Mouse (Mus musculus) frontal cortex, adult (tissue): ENCODE results near the gene Iqsec2.

Source experiments
- ATAC-seq: cut with Nextera tagmentation; 2 replicates; pipeline ENCODE4 v1.9.2; 2017; ENCODE audit warnings: mild to moderate bottlenecking, moderate library complexity, mixed read lengths; ENCODE audit not compliant: low TSS enrichment

Iqsec2 gene

DNA sequence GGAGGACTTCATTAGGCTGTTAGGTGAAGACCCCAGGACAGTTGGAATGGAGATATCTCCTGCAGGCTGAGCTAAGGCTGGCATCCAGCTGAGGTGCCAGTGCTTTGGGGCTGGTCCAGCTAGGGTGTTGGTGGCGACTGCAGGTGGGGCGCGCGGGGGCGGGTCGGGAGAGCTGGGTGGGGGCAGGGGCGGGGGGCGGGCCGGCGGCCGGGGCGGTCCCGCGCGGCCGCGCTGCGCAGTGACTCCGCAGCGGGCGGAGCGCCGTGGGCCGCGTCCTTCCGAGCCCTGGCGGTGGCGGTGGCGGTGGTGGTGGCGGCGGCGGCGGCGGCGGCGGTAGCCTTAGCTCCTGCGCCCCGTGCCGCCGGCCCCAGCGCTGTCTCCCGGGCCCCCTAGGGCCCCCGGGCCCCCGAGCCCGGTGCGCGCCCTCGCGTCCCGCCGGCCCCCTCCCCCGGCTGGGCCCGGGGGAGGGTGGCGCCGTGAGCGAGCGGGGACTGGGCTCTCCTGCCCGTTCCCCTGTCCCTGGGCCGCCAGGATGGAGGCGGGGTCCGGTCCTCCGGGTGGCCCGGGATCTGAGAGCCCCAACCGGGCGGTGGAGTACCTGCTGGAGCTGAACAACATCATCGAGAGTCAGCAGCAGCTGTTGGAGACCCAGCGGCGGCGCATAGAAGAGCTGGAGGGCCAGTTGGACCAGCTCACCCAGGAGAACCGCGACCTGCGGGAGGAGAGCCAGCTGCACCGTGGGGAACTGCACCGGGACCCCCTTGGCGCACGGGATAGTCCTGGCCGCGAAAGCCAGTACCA lies at the start of gene Iqsec2:
Gene Iqsec2 (plus strand): TSS at position 328 of the 801 bp plus-strand sequence.
- 0 out of 2 replicates have a peak, but pooled peaks have one; percentile 17 for ATAC-seq

DNA sequence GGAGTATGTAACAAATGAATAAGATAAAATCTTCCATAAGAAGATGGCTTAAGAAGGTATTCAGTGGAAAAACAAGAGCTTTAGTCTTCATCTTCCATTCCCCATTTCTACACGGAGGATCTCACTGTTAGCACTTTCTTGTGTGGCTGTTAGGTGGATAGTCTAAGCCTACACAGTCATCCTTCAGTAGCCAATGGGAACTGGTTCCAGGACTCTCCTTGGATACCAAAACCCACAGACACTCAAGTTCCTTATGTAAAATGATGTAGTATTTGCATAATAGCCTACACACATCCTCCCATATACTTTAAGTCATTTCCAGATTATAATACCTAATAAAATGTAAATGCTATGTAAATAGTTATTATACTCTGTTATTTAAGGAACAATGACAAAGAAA lies 46.5 kb upstream of the Iqsec2 start:
- ATAC-seq, result peak; percentile 85; the same call in 1 of the 2 replicates

GRCm38 (mm10) chrX:152121687-152122086 lies 22.4 kb upstream of the Iqsec2 start:
- no peak for ATAC-seq

DNA sequence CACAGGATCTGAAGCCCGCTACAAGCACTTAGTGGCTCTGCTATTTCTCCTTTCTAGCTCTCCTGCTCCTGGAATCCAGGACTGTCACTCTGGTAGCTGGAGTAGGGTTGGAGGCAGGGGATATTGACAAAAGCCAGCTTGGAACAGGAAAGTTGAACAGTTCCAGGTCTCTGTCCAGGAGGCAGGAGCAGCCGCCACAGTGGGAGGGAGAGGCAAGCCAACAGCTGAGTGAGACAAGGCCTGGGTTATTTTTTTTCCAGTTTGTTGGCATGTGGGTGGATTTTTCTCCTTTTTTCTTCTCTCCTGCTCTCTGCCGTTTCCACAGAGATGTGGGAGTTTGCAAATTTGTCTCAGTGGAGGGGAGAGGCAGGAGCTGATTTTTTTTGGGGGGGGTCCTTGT lies 13.3 kb upstream of the Iqsec2 start:
- ATAC-seq, result peak; percentile 92

DNA sequence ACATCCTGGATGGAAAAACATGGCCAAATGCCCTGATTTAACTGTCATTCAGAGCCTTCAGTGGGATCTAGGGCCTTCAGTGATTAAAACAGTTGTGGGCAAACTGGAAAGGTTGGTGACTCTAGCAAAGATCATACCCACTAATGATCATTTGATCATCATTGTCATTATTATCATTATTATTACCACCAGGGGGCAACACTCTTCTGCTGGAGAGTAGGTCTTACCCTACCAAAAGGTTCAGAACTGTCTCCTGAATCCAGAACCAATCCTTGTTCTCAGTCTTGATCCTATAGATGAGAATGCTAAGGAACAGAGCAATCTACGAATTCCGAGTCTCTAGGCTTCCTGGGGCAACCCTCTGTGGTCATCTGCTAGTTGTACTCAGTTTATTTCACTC lies 12.0 kb upstream of the Iqsec2 start:
- no peak for ATAC-seq

- ATAC-seq, result 0 out of 2 replicates have a peak, but pooled peaks have one; percentile 16
Observed at GRCm38 (mm10) chrX:152135195-152135594, 8.9 kb upstream of the Iqsec2 start.

DNA sequence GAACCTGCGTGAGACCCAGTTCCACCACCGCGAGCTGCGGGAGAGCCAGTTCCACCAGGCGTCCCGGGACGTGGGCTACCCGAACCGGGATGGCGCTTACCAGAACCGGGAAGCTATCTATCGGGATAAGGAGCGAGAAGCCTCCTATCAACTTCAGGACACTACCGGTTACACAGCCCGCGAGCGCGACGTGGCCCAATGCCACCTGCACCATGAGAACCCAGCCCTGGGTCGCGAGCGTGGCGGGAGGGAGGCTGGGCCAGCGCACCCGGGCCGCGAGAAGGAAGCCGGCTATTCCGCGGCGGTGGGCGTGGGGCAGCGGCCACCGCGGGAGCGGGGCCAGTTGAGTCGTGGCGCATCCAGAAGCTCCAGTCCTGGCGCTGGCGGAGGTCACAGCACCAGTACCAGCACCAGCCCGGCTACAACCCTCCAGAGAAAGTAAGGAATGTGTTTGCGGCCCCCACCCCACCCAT lies 710 bp downstream of the Iqsec2 start:
- ATAC-seq, result no peak

DNA sequence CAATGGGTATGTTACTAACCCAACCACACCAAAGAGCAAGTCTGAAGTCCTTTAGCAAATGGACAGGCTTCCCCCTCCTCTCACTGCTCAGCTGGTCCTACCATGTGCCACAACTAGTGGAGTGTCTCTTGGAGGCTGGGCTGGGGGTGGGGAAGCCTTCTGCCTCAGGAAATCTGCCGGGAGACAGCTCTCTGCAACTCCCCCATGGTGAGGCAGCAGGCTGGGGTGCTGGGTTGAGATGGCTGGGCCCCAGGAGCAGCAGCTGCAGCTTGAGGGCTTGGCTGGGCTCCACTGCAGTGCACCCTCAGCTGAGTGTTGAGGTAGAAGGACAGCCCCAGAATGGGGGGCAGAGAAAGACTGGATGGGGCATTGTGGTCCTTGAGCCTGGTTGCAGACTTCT lies 2.1 kb downstream of the Iqsec2 start:
- peak; percentile 56 for ATAC-seq

GRCm38 (mm10) chrX:152146691-152147090 lies 2.6 kb downstream of the Iqsec2 start:
- no peak for ATAC-seq

DNA sequence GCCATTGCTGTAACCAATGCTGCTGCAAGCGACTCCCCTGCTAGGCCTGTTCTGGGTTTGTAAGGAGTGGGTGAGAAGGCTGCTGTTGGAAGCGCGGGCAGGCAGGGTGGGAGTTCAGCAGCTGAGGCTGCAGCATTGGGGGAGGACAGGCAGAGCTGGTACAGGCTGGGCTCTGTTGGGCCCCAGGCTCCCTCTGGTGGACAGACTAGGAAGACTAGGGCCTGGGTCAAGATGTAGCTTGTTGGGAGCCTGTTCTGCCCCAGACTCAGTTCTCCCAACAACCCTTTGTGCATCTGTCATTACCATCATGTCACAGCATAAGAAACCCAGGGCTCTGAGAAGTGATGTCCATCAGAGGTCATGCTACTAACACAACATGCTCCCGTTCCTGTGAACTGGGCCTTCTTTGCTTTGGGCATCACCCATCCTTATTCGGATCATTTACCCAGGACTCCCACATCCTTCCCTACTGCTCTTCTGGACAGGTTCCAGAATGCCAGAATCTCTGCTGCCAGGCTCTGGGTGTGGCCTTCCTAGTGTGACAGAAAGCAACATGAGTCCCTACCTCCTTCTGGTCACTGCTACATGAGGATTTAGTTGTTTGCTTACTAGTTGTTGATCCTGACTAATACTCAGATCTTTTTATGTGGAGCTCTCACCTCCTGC lies 3.5 kb downstream of the Iqsec2 start:
- ATAC-seq, result peak; percentile 65

- ATAC-seq, result no peak
Observed at GRCm38 (mm10) chrX:152148706-152149105, 4.6 kb downstream of the Iqsec2 start.

DNA sequence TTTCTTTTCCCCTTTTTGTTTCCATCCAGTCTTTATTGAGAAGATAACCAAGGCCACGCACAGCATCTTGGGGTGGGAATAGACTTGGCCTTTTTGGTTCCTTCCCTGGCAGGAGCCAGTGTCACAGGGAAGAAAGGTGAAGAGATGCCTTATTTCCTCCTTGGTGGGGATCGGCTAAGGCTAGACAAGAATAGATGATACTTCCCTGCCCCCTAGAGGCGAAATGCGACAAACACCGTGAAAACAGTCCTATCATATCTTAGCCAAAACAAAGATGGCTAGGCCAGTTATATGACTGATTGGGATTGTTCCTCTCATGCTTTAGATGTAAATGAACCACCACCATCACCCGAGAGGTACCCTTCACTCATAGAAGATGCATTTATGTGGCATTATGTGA lies 7.6 kb downstream of the Iqsec2 start:
- peak; percentile 34; the same call in 1 of the 2 replicates for ATAC-seq

GRCm38 (mm10) chrX:152158294-152158693 lies 14.2 kb downstream of the Iqsec2 start:
- ATAC-seq, result no peak

- ATAC-seq, result no peak
Observed at GRCm38 (mm10) chrX:152161404-152161803, 17.3 kb downstream of the Iqsec2 start.

- ATAC-seq, result no peak
Observed at GRCm38 (mm10) chrX:152164061-152164460, 20.0 kb downstream of the Iqsec2 start.

DNA sequence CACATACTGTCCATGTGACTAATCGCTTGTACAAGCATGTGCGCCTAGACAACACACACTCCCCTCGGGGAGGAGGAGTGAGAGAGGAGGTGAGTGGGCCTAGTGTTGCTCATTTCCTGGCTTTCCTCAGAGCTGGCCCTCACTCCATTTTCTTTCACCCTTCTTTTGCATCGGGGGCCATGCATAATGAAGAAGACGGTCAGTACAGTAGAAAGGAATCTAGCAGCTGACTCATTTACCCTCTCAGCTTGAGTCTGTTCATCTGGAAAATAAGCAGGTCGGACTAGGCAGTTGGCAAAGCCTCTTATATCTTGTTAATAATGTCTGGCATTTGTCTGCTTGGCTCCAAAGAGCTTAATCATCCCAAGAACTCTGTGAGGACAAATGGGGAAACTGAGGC lies 22.1 kb downstream of the Iqsec2 start:
- ATAC-seq, result no peak

DNA sequence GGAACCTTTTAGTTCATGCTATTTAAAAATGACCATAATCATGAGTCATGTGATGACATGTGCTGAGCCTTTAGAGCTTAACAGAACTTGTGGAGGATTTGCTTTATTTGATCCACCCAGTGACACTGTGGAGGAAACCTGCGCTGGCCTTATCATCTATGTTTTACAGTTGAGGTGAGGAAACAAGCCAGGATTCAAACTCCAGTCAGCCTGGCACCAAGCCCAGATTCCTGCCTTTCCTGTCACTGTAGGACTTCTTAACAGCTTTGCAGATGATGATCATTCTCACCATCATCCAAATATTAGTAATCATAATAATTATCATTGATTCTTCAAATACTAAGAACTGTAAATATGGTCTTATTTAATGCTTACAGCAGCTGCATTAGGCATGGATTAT lies 24.5 kb downstream of the Iqsec2 start:
- no peak for ATAC-seq

DNA sequence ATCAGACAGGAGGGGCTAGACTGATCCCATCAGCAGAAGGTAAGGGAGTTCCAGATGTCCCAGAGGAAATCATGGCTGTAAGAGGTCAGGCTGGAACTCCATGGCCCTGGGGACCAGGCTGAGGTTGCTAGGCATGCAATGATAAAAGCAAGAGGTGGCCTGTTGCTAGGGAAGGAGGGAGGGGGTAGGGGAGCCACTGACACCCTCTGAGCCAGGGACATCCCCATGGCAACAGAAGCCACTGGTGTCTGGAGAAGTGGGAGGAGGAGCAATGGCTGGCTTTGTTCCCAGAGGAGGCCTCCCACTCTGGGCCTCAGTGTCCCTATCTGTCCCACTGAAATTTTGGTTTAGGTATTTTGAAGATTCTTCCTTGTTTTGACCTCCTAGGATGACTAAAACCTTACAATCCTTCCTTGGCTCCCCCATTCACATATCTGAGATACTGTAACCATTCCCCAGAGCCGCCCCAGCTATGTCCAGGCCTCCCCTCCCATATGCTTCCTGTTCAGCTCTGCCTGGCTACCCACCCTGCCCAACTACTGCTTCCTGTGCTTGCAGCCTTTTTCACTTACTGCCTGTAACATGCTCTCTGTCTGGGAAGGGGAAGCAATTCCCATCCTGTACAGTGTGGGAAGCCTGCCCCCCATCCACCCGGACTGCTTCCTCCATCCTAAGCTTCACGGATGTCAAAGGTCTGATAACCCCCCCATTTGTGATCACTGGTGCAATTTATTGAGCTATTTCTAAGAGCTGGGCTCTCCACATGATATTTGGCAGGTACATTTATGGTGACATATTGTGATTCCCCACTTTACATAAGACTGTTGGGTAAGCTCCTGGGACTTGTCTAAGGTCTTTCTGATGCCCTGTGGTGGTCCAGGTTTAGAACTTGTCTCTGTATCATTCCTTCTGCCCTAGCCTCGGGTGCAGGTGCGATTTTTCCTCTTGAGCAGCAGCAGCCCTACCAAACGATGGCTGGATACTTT lies 27.3 kb downstream of the Iqsec2 start:
- ATAC-seq, result peak; percentile 55

- ATAC-seq, result peak; percentile 62
Observed at GRCm38 (mm10) chrX:152172487-152172935, 28.4 kb downstream of the Iqsec2 start.

DNA sequence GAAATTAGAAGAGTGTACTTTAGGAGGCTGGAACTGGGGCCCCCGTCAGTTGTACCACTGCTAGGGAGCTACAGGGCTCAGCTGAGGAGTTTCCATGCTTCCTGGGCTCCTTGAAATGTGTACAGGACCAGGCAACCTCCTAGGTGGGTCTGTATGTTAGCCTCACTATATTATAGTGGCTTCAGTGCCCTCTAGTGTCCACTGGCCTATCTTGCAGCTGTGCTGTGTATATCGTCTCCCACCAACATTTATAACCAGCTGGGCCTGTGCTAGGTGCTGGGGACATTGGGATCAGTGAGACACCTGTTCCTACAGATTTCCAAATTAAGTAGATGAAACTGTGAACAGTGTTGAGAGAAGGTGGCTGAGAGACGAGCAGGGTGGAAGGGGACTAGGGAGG lies 31.2 kb downstream of the Iqsec2 start:
- 0 out of 2 replicates have a peak, but pooled peaks have one; percentile 38 for ATAC-seq

DNA sequence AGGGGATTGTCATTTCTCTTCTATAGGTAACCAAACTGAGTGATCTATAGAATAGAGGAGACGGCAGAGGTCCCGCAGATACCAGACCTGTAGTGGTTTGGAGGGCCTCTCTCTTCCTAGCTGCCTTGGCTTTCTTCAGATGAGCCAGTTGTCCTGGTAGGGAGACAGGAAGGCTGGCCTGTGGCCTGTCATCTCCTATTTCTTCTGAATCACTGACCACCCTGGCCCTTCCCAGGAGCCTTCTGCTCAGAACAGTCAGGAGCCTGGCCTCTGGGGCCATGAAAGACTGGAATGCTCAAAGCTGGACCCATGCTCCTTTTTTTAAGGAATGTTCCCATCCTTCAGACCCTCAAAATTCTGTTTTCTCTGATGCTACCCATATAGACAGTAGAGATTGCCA lies 33.8 kb downstream of the Iqsec2 start:
- ATAC-seq, result no peak
